Mouse (Mus musculus): ENCODE data around the gene Klhl8. TPM values are rescaled to one million over a fixed set of nuclear protein-coding genes. Genes with fewer than 3 reads are reported as not detected.
A peak's percentile ranks its signal among the peaks of the same experiment; 100 is the strongest.

Gene Klhl8
- polyA plus RNA-seq, 1 experiment from 2014 or later, result 7.1 TPM

DNA sequence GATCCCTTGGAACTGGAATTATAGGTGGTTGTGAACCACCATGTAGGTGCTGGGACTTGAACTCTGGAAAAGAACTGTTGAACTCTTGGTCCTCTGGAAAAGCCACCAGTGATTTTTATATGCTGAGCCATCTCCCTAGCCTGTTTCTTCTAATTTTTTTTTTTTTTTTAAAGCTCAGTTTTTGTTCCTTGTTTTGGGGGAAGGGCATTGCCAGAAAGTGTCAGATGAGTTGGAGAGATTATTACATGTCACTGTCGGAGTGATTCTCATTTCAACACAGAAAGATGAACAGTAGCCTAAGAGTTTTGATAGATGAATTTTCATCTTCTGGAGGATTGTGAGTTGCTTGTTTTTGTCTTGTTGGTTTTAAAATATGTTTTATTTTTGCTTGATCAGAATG is 91.4 kb downstream of the Klhl8 start:
- 86% methylated on average over 1 of the region's 1 CpGs for WGBS
- no peak for DNase-seq (ENCODE audit: low spot score)
- Histone ChIP-seq H3K4me2 (replicated peaks; ENCODE audit: low read depth, low read length) (no peak overlapping the region), H3K9me3 (ENCODE audit: low read length) (no peaks in the 10 kb centered on the region), H3K4me1 (ENCODE audit: insufficient read depth, low read depth, low read length) (peaks cover 13% of the 10 kb centered on the region; the same call in 1 of the 2 replicates), H3K4me3 (ENCODE audit: low read depth, low read length) (no peak overlapping the region), H3K9ac (replicated peaks; ENCODE audit: low read depth) (no peak overlapping the region), H3K27ac (ENCODE audit: low read length) (no peak overlapping the region), H3K27me3 (replicated peaks; ENCODE audit: insufficient read depth, low read length) (no peaks in the 10 kb centered on the region), H3K36me3 (ENCODE audit: insufficient read depth, low read length) (0 out of 2 replicates have a peak, but pooled peaks cover 3% of the 10 kb centered on the region)
- ATAC-seq, result no peak
- no peak for TF ChIP-seq CTCF (IDR thresholded peaks at IDR 0.05)
- TF ChIP-seq EP300 (IDR thresholded peaks at IDR 0.05), result no peak

DNA sequence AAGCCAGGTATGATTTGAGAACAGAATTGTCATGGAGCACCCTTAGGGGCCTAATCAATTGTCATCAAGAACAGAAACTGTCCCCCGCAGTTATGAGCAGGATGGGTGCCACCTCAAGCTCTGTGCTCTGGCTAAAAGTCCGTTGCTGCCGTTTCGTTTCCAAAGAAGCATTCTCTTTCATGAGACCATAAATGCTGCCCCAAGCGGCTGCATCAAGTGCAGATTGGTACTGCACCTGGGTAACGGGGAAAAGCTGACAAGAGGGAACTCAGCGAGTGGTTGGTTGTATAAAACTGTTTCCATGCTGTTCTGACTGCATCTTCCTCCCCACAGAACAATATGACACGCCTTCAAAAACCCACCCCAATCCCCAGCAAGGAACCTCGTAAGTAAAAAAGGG is 92.5 kb downstream of the Klhl8 start:
- Histone ChIP-seq H3K9ac (replicated peaks; ENCODE audit: low read depth) (no peak overlapping the region), H3K27ac (ENCODE audit: low read length) (no peak overlapping the region), H3K36me3 (ENCODE audit: insufficient read depth, low read length) (0 out of 2 replicates have a peak, but pooled peaks cover 3% of the 10 kb centered on the region), H3K9me3 (ENCODE audit: low read length) (no peaks in the 10 kb centered on the region), H3K4me2 (replicated peaks; ENCODE audit: low read depth, low read length) (no peak overlapping the region), H3K4me1 (ENCODE audit: insufficient read depth, low read depth, low read length) (peaks cover 22% of the 10 kb centered on the region; the same call in 1 of the 2 replicates), H3K4me3 (ENCODE audit: low read depth, low read length) (no peak overlapping the region), H3K27me3 (replicated peaks; ENCODE audit: insufficient read depth, low read length) (no peaks in the 10 kb centered on the region)
- TF ChIP-seq EP300 (IDR thresholded peaks at IDR 0.05) (no peak), CTCF (IDR thresholded peaks at IDR 0.05) (no peak)
- no peak for DNase-seq (ENCODE audit: low spot score)
- WGBS, result 91% methylated on average over 9 of the region's 9 CpGs
- ATAC-seq, result no peak

DNA sequence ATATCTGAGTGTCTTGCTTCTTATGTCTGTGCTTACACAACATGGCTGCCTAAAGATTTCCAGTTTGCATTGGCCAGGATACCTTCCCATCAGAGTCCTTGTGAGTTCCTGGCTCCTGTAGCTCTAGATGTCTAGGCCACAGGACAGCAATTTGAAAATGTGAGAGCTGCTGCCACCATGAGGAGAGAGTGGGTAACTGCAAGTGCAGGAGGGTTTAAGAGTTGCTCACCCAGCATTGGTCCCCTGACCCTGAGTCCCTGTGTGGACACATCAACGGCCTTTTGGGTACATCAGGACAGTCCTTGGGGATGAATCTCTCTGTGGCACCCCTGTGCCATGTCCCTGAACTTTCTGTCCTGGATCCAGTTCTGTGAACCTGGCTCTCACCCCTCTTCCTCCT is 93.3 kb downstream of the Klhl8 start:
- Histone ChIP-seq H3K36me3 (ENCODE audit: insufficient read depth, low read length) (0 out of 2 replicates have a peak, but pooled peaks cover 3% of the 10 kb centered on the region), H3K4me3 (ENCODE audit: low read depth, low read length) (no peak overlapping the region), H3K4me2 (replicated peaks; ENCODE audit: low read depth, low read length) (no peak overlapping the region), H3K9ac (replicated peaks; ENCODE audit: low read depth) (no peak overlapping the region), H3K27me3 (replicated peaks; ENCODE audit: insufficient read depth, low read length) (no peaks in the 10 kb centered on the region), H3K27ac (ENCODE audit: low read length) (no peak overlapping the region), H3K9me3 (ENCODE audit: low read length) (no peaks in the 10 kb centered on the region), H3K4me1 (ENCODE audit: insufficient read depth, low read depth, low read length) (peaks cover 22% of the 10 kb centered on the region; the same call in 1 of the 2 replicates)
- DNase-seq (ENCODE audit: low spot score) (peak; percentile 88), ATAC-seq (peak; percentile 61)
- 31% methylated on average over 1 of the region's 1 CpGs for WGBS
- TF ChIP-seq EP300 (IDR thresholded peaks at IDR 0.05), result no peak
- peak; percentile 98 for TF ChIP-seq CTCF (IDR thresholded peaks at IDR 0.05)

DNA sequence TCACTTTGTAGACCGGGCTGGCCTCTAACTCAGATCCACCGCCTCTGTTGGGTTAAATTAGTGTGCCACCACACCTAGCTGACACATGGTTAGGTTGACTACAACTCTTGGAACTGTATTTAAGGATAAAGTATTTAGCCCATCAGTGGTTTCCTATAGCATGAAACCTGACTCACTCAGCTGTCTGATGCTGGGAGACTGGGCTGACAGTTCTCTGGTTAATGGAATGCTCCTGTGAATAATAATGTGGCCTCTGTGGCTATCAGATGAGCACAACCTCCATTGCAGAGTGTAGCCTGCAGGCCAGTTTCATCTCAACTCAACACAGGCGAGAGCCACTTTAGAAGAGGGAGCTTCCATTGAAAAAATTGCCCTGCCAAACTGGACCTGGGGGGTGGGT is 94.3 kb downstream of the Klhl8 start:
- 0 out of 2 replicates have a peak, but pooled peaks cover 7% of the 10 kb centered on the region for H3K36me3 ChIP-seq (ENCODE audit: insufficient read depth, low read length)
- H3K9ac ChIP-seq (replicated peaks; ENCODE audit: low read depth), result no peak overlapping the region
- H3K27ac ChIP-seq (ENCODE audit: low read length), result no peak overlapping the region
- no peaks in the 10 kb centered on the region for H3K27me3 ChIP-seq (replicated peaks; ENCODE audit: insufficient read depth, low read length)
- H3K9me3 ChIP-seq (ENCODE audit: low read length), result no peaks in the 10 kb centered on the region
- 91% methylated on average over 3 of the region's 3 CpGs for WGBS
- DNase-seq (ENCODE audit: low spot score) (no peak), ATAC-seq (no peak)
- no peak overlapping the region for H3K4me3 ChIP-seq (ENCODE audit: low read depth, low read length)
- H3K4me1 ChIP-seq (ENCODE audit: insufficient read depth, low read depth, low read length), result peaks cover 22% of the 10 kb centered on the region; the same call in 1 of the 2 replicates
- TF ChIP-seq CTCF (IDR thresholded peaks at IDR 0.05), result no peak
- no peak for TF ChIP-seq EP300 (IDR thresholded peaks at IDR 0.05)
- H3K4me2 ChIP-seq (replicated peaks; ENCODE audit: low read depth, low read length), result no peak overlapping the region

DNA sequence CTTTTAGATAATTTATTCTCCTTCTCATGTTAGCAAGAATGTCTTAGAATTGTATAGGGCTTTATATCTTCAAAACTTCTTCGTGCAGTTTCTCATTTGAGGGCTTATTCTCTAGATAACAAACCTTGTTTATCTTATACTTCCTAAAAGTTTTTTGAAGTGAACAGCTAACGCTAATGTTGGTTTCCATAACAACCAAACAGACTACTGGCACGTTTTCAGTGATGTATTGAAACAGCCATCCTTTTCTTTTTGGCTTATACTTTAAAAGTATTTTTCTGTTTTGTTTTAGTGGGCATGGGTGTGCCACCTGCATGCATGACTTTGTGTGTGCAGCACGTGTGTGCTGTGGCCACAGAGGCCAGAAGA is 95.8 kb downstream of the Klhl8 start:
- 0 out of 2 replicates have a peak, but pooled peaks have one; percentile 20 for ATAC-seq
- peak; percentile 53 for DNase-seq (ENCODE audit: low spot score)

DNA sequence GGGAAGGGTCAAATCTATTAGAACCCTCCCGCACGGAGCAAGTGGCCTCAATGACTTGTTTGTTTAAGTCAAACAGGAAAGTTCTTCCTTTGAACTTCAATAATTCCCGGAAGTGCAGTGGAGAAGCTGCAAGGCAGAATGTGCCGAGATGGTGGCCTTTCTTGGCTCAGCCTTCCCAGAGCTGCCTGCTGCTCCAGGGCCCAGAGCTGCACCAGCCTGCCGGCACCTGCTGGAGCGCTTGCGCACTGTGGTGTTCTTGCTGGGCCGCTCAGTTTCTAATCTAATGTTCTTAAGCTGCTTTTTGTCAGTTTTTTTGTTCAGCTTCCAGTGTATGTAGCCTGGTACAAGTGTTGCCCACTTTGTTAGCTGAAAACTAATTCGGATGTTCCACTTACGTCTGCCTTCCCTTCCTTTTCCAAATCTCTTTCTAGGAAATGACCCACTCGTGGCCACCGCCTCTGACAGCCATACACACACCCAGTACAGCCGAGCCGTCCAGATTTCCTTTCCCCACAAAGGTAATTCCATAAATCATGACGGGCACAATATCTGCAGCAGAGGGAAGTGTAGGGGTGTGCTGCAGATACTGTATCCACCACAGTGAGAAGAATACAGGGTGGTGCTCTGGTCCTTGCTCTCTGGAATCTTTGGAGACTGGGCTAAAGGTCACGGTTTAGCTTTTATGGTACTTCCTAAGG is 96.4 kb downstream of the Klhl8 start:
- Histone ChIP-seq H3K9me3 (ENCODE audit: low read length) (no peaks in the 10 kb centered on the region), H3K27ac (ENCODE audit: low read length) (peak overlapping the region; percentile 54), H3K36me3 (ENCODE audit: insufficient read depth, low read length) (0 out of 2 replicates have a peak, but pooled peaks cover 7% of the 10 kb centered on the region), H3K4me3 (ENCODE audit: low read depth, low read length) (no peak overlapping the region), H3K4me2 (replicated peaks; ENCODE audit: low read depth, low read length) (no peak overlapping the region), H3K9ac (replicated peaks; ENCODE audit: low read depth) (no peak overlapping the region), H3K4me1 (ENCODE audit: insufficient read depth, low read depth, low read length) (peaks cover 13% of the 10 kb centered on the region; the same call in 1 of the 2 replicates), H3K27me3 (replicated peaks; ENCODE audit: insufficient read depth, low read length) (no peaks in the 10 kb centered on the region)
- peak; percentile 71 for DNase-seq (ENCODE audit: low spot score)
- peak; percentile 69 for ATAC-seq
- 34% methylated on average over 16 of the region's 16 CpGs for WGBS
- TF ChIP-seq CTCF (IDR thresholded peaks at IDR 0.05) (no peak), EP300 (IDR thresholded peaks at IDR 0.05) (peak; percentile 38)

More for the DNA sequence above, 95.8 kb downstream of the Klhl8 start:
- no peak overlapping the region for H3K4me3 ChIP-seq (ENCODE audit: low read depth, low read length)
- H3K4me1 ChIP-seq (ENCODE audit: insufficient read depth, low read depth, low read length), result peaks cover 13% of the 10 kb centered on the region; the same call in 1 of the 2 replicates
- no peaks in the 10 kb centered on the region for H3K9me3 ChIP-seq (ENCODE audit: low read length)
- H3K4me2 ChIP-seq (replicated peaks; ENCODE audit: low read depth, low read length), result no peak overlapping the region
- WGBS, result 19% methylated on average over 4 of the region's 4 CpGs
- H3K9ac ChIP-seq (replicated peaks; ENCODE audit: low read depth), result no peak overlapping the region
- peak overlapping the region; percentile 54; the same call in 1 of the 2 replicates for H3K27ac ChIP-seq (ENCODE audit: low read length)
- 0 out of 2 replicates have a peak, but pooled peaks cover 7% of the 10 kb centered on the region for H3K36me3 ChIP-seq (ENCODE audit: insufficient read depth, low read length)
- H3K27me3 ChIP-seq (replicated peaks; ENCODE audit: insufficient read depth, low read length), result no peaks in the 10 kb centered on the region
- no peak; the same call in 1 of the 2 replicates for TF ChIP-seq EP300 (IDR thresholded peaks at IDR 0.05)

All from lung, postnatal 0 days (tissue).